Mouse (Mus musculus) testis, adult 2 months (tissue): Measurements from ENCODE around the gene Ccdc134. TPM values are rescaled to one million over a fixed set of nuclear protein-coding genes. Genes with fewer than 3 reads are reported as not detected.

ENCODE experiments used
- H3K27ac ChIP-seq: fragments of 200-500 bp; 2 replicates; pipeline ENCODE4 v1.5.1; 2012; ENCODE audit warnings: low read depth, low read length; ENCODE audit not compliant: control insufficient read depth, insufficient read depth
- H3K27me3 ChIP-seq: fragments of 200-500 bp; 2 replicates; pipeline ENCODE4 v1.6.1; 2012; ENCODE audit warnings: mild to moderate bottlenecking, low read length, moderate library complexity; ENCODE audit not compliant: control insufficient read depth, insufficient read depth
- H3K36me3 ChIP-seq: fragments of 200-500 bp; 2 replicates; pipeline ENCODE4 v1.6.1; 2012; ENCODE audit warnings: mild to moderate bottlenecking, low read length; ENCODE audit not compliant: control insufficient read depth, insufficient read depth
- H3K4me1 ChIP-seq: fragments of 200-500 bp; 2 replicates; pipeline ENCODE4 v1.6.1; 2012; ENCODE audit warnings: low read length; ENCODE audit not compliant: control insufficient read depth, insufficient read depth
- H3K4me3 ChIP-seq: fragments of 200-500 bp; 2 replicates; pipeline ENCODE4 v1.5.1; 2012; ENCODE audit warnings: low read depth, mild to moderate bottlenecking, low read length, moderate library complexity, mixed read lengths; ENCODE audit not compliant: control insufficient read depth
- CTCF ChIP-seq: fragments of 200-500 bp; IDR thresholded peaks from 2 replicates; pipeline ENCODE4 v1.5.1; 2012; ENCODE audit warnings: low read depth, mild to moderate bottlenecking, inconsistent platforms, low read length, moderate library complexity; ENCODE audit not compliant: control insufficient read depth, insufficient read depth, insufficient replicate concordance
- POLR2A ChIP-seq: fragments of 200-500 bp; IDR thresholded peaks from 2 replicates; pipeline ENCODE4 v1.6.1; 2012; ENCODE audit warnings: low read depth, mild to moderate bottlenecking, inconsistent platforms, low read length, moderate library complexity; ENCODE audit not compliant: control insufficient read depth
- polyA plus RNA-seq: library from polyadenylated mRNA; depleted of rRNA; stranded (reverse); fragments of >200 nt; gene quantifications from 2 replicates; pipeline ENCODE4 v1.2.3, GENCODE M21; 2012

Gene Ccdc134
- polyA plus RNA-seq, 1 experiment, result 18.1 TPM

DNA sequence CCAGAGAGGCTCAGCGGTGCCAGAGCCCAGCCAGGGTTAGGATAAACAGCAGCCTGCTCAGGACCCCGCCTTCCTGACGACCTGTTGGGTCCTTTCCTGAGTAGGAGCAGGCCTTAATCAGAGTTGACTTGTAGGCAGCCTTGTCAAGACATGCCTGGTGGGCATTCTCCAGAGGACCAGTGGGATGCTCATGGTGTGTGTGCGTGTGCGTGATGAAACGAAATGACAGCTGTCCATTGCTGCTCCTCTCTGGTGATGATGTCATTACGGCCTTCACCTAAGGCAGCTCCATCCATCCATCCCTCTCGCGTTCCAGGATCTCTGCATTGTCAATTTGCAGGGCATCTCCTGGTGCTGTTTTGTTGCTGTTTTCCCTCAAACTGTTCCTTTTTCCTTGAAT, 31.7 kb downstream of the Ccdc134 start:
- no peaks in the 10 kb centered on the region for H3K27me3 ChIP-seq
- TF ChIP-seq CTCF (no peak), POLR2A (no peak)
- H3K4me3 ChIP-seq, result no peak overlapping the region
- no peak overlapping the region for H3K27ac ChIP-seq
- H3K36me3 ChIP-seq, result no peaks in the 10 kb centered on the region
- H3K4me1 ChIP-seq, result no peaks in the 10 kb centered on the region

DNA sequence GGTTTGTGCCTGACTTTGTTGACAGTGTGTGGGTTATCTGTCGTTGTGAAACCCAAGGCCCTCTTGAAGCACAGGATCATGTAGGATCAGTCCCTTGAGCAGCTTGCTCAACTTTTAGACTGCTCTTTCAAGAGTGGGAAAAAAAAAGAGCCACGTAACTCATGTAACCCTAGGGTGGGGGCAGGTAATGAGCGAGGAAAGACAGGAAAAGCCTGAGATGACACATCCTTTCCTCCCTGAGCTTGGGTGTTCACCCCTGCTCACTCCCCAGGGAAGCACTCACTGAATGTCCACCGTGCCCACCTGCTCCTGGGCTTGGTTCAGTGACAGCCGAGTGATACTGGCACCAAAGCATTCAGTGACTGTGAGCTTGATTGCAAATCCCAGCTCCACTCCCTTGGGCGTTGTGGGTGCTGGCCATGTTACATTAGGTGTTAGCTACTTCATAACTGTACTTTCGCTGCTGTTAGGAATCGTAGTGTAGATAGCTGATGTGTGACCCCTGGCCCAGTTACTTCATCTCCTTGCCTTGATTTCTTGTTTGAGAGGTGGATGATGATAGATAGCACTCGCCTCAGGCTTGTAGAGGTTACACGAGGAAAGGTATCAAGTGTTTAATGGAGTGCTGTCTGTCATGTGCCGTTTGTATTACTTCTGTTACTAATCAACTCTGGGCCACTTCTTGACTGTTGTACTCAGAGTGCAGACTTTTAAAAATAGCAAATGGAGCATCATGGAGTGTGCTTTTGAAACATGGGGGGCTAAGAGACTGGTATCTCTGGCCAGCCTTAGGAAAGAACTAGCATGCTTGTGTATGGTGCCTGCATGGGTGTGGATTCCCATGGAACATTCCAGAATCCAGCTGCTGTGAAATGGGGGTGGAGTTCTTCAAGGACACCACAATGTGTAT, 33.3 kb downstream of the Ccdc134 start:
- H3K4me1 ChIP-seq, result no peaks in the 10 kb centered on the region
- no peaks in the 10 kb centered on the region for H3K36me3 ChIP-seq
- no peak overlapping the region for H3K27ac ChIP-seq
- H3K4me3 ChIP-seq, result no peak overlapping the region
- TF ChIP-seq POLR2A (no peak), CTCF (no peak)
- H3K27me3 ChIP-seq, result no peaks in the 10 kb centered on the region

DNA sequence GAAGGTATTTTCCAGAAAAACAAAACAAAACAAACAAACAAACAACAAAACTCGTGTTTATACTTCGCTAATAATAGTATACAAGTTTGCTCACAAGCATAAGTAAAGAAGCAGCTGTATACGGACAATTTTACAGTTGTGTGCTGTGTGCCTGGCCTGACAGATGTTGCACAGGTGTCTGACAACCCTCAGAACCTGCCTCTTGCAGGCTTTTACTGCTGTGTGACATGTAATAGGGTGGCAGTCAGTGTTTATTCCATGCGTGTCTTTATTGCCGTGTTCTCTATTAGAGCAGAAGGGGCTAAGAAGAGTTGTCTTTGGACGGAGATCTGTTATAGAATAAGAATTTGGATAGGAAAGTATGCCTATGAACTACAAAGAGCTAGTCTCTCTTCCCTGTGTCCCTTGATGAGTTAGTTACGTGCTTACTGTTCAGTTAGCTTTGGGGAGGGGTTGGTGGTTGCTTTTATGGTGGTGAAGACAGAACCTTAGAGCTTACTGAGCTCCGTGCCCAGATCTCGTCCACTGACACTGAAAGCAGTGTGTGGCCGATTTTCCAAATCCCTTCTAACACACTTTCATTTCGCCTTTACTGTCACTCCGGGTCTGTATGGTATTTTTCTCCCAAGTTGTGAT, 34.4 kb downstream of the Ccdc134 start:
- TF ChIP-seq POLR2A (no peak), CTCF (no peak)
- H3K4me1 ChIP-seq, result no peaks in the 10 kb centered on the region
- H3K4me3 ChIP-seq, result no peak overlapping the region
- H3K36me3 ChIP-seq, result no peaks in the 10 kb centered on the region
- no peaks in the 10 kb centered on the region for H3K27me3 ChIP-seq
- no peak overlapping the region for H3K27ac ChIP-seq

DNA sequence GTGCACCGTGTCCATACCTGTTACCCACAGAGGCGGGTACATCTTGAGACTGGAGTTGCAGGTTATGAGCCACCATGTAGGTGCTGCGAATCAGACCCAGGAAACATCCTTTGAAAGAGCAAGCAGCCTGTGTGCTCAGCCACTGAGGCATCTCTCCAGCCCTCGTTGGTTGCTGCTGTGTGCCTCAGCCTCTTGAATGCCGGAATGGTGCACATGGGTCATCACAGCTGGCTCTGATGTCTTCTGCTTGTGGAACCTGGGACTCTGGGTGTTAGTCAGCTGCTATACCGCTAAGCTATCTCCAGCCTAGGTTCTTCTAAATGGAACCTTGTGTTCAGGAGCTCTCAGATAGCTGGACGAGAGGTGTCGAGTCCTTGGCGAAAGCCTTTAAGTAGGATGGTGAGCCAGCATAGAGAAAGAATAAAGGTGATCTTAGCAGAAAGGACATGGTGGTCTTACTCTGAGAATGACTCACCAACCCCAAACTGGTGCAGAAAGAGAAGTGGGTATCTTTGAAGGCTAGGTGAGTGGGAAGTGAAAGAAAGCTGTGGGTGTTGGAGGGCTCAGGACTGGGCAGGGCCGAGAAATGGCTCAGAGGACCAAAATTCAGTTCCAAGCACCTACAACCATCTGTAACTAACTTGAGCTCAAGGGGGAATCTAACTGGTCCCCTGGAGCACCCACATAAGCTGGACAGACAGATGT, 35.8 kb downstream of the Ccdc134 start:
- Histone ChIP-seq H3K27ac (no peak overlapping the region), H3K4me3 (no peak overlapping the region), H3K27me3 (no peaks in the 10 kb centered on the region), H3K36me3 (no peaks in the 10 kb centered on the region), H3K4me1 (no peaks in the 10 kb centered on the region)
- TF ChIP-seq CTCF, result no peak
- TF ChIP-seq POLR2A, result no peak

DNA sequence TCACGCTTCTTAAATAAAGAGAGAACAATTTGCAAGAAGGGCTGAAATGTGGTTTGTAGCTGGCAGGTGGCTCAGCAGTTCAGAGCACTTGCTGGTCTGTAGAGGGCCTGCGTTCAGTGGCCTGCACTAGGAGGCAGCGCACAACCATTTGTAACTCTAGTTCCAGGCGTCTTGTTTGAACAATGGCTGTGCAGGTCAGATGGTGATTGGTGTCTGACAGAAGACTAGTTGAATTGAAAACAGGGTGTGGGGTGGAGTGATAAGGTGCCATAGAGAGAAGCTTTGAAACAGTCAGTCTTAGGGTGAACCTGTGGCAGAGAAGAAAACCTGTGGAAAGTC, 36.3 kb downstream of the Ccdc134 start:
- Histone ChIP-seq H3K27ac (no peak overlapping the region), H3K27me3 (no peaks in the 10 kb centered on the region), H3K4me3 (no peak overlapping the region), H3K36me3 (no peaks in the 10 kb centered on the region), H3K4me1 (no peaks in the 10 kb centered on the region)
- TF ChIP-seq POLR2A, result no peak
- TF ChIP-seq CTCF, result no peak

DNA sequence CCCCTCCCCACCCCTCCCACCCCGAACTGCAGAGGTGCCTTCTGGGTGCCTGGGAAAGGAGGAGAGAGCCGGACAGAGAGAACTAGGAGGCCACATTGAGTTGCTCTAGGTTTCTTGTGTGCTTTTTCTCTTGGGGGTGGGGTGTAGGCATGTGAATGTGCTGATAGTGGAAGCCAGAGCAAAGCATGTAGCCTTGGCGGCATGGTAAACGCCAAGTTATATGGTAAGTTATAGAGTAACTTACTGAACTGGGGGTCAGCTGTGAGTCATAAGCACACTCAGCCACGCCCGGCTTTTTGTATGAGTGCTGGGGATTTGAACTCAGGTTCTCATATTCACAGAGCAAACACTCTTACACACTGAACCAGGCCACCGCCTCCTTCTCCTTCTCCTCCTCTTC, 36.8 kb downstream of the Ccdc134 start:
- no peak overlapping the region for H3K27ac ChIP-seq
- TF ChIP-seq CTCF (no peak), POLR2A (no peak)
- no peak overlapping the region for H3K4me3 ChIP-seq
- H3K36me3 ChIP-seq, result no peaks in the 10 kb centered on the region
- no peaks in the 10 kb centered on the region for H3K4me1 ChIP-seq
- H3K27me3 ChIP-seq, result no peaks in the 10 kb centered on the region

DNA sequence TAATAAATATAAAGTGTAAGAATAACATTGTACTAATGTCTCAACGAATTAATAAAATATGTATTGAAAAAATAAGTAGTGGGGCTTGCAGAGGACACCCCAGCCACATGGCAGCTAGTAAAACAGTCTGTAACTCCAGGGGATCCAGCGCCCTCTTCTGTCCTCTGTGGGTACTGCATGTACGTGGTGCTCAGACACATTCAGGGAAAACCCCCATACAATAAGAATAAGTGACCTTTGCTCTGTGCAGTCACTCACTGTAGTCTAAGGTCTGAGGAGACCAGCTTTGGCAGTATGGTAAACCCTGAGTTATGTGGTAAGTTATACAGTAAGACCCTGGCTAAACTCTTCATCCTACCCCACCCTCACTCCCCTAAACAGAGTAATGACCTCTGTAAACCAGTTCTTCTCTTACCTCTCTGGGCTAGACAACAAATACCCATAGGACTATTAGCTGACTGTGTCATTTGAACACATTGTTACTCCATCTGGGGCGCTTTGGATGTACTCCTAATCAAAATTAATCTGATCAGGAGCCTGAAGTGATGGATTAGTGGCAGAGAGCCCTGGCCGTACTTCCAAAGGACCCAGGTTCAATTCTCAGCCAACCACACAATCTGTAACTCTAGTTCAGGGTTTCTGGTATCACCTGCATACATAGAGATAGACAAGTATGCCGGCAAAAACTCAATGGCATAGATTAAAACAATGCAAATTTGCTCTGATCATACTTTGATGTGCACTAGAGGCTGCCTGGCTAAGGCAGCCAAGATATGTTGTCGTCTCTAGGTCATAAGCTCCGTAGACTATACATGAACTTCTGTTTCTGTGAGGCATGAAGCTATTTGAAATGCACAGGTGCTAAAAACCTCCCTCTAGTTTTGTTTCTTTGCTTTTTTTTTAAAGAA, 37.9 kb downstream of the Ccdc134 start:
- H3K36me3 ChIP-seq, result no peaks in the 10 kb centered on the region; the same call in 1 of the 2 replicates
- H3K27ac ChIP-seq, result no peak overlapping the region
- H3K4me1 ChIP-seq, result no peaks in the 10 kb centered on the region
- H3K27me3 ChIP-seq, result no peaks in the 10 kb centered on the region
- no peak overlapping the region for H3K4me3 ChIP-seq
- TF ChIP-seq POLR2A (no peak), CTCF (peak; percentile 74; the same call in 1 of the 2 replicates)
